Mouse (Mus musculus) intestine, embryonic 14.5 days (tissue): ENCODE measurements around the gene Slc25a35. TPM values are rescaled to one million over a fixed set of nuclear protein-coding genes. Genes with fewer than 3 reads are reported as not detected.
"Not testable (repeated sequence)": the region's sequence is repeated elsewhere in the genome, so short reads cannot be mapped to it uniquely, and the experiment has no call there.

ENCODE experiments used
- ATAC-seq: fragments of 200-750 bp; cut with Nextera tagmentation; replicated peaks from 2 replicates; pipeline ENCODE4 v1.8.0; 2017; ENCODE audit warnings: low read depth, moderate number of reproducible peaks, moderate TSS enrichment, moderate library complexity; ENCODE audit not compliant: low FRiP score, low TSS enrichment
- DNase-seq: peaks from one replicate; pipeline ENCODE4 v3.0.0-alpha.2; 2018; ENCODE audit warnings: low spot score
- H3K27ac ChIP-seq: fragments of 300-500 bp; sonication (generic); 2 replicates; pipeline ENCODE4 v1.5.1; 2014; ENCODE audit warnings: low read depth, mild to moderate bottlenecking, control low read depth
- H3K27me3 ChIP-seq: fragments of 300-500 bp; sonication (generic); replicated peaks from 2 replicates; pipeline ENCODE4 v1.6.1; 2014; ENCODE audit warnings: low read length, control low read depth; ENCODE audit not compliant: control insufficient read depth, insufficient read depth
- H3K36me3 ChIP-seq: fragments of 300-500 bp; sonication (generic); 2 replicates; pipeline ENCODE4 v1.6.1; 2014; ENCODE audit warnings: low read length, control low read depth; ENCODE audit not compliant: control insufficient read depth, insufficient read depth
- H3K4me1 ChIP-seq: fragments of 300-500 bp; sonication (generic); replicated peaks from 2 replicates; pipeline ENCODE4 v1.6.1; 2014; ENCODE audit warnings: low read length, control low read depth, mixed read lengths; ENCODE audit not compliant: control insufficient read depth, insufficient read depth
- H3K4me2 ChIP-seq: fragments of 300-500 bp; sonication (generic); 2 replicates; pipeline ENCODE4 v1.6.1; 2014; ENCODE audit warnings: low read length
- H3K4me3 ChIP-seq: fragments of 300-500 bp; sonication (generic); 2 replicates; pipeline ENCODE4 v1.5.1; 2014; ENCODE audit warnings: low read depth, low read length, control low read depth, mixed read lengths
- H3K9ac ChIP-seq: fragments of 300-500 bp; sonication (generic); 2 replicates; pipeline ENCODE4 v1.6.1; 2014; ENCODE audit warnings: mild to moderate bottlenecking, low read length
- H3K9me3 ChIP-seq: fragments of 300-500 bp; sonication (generic); 2 replicates; pipeline ENCODE4 v1.6.1; 2016; ENCODE audit warnings: low read length, control low read depth; ENCODE audit not compliant: control insufficient read depth
- WGBS: fragments of 180-500 bp; shearing (Covaris S2); extraction: QIAGEN DNeasy Blood & Tissue Kit; methylation state at CpG from one replicate; pipeline ENCODE4 v1.1.7; 2014; 5-methylcytosine and 5-hydroxymethylcytosine counted together
- polyA plus RNA-seq: library from polyadenylated mRNA; unstranded; fragments of >200 nt; fragmentation: Nextera tagmentation; extraction: Ambion mirVana; gene quantifications from 2 replicates; pipeline ENCODE4 v1.2.1, GENCODE M21; 2014

Slc25a35 gene
- 3.0 and 3.2 TPM in 2 replicates for polyA plus RNA-seq

DNA sequence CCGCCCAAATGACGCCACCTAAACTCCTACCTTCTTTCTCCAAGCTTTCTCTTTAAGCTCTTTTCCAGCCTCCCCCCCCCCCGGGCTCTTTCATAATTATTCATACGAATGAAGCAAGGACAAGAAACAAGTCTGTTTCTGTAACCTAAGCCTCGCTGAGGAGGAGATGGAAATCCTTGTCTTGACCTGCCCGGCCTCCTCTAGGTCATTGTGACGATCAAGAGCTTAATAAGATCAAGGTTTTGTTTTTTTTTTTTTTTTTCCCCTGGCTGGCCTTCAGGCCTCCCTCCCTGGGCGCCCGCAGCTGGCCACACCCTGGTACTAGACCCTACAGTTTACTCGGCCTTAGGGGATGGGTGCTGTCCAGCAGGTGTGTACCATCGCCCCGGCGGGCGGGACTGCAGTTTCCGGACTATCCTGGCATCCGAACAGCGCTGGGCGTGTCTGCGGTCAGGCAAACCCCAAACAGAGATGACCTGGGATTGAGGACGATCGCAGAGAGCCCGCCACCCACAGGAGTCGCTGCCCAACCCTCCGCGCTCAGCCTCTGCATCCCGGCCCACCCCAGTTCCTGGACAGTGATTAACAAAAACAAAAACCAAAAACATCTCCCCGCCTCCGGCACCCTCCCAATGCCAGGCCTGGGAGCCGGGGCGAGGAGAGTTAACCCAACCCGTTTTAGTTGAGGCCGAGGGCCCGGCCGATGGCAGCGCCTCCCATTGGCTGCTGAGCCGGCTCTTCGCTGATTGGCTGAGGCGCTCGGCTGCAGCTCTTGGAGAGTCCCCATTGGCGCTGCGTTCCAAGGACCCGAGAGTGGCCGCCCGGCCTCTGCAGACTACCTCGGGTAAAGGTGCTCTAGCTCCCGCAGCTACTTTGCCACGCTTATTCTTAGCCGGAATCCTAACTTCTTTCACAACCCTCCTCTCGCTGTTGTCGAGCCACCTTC lies at the start of gene Slc25a35:
TSS of gene Slc25a35 (plus strand) at position 795 of the 946 bp plus-strand sequence.
- H3K27ac ChIP-seq: no peak within 1 kb of the TSS
- WGBS: under 1% methylated on average over 50 of the region's 50 CpGs

DNA sequence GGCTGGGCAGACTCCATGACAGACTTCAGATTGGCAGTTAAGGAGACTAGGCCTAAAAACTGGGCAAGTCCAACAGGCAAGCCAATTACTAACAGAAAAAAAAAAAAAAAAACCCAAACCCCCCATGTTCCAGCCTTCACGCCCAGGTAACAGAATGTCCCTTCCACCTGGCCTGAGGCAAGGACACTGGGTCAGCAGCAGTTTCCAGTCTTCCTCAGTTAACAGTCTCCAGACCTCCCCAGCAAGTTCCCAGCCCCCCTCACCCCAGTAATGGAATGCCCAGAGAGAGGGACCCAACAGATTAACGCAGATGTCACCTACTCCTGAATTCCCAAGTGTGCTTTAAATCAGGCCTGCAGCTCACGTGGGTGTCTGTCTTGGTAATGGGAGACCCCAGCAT lies 44.7 kb upstream of the Slc25a35 start:
- Histone ChIP-seq H3K27me3 (no peaks in the 10 kb centered on the region), H3K9me3 (no peaks in the 10 kb centered on the region), H3K4me2 (no peak overlapping the region), H3K27ac (no peak overlapping the region), H3K9ac (no peak overlapping the region), H3K36me3 (no peaks in the 10 kb centered on the region), H3K4me1 (no peaks in the 10 kb centered on the region), H3K4me3 (no peak overlapping the region)
- no peak for ATAC-seq
- 51% methylated on average over 3 of the region's 3 CpGs for WGBS
- no peak for DNase-seq

More for the DNA sequence above, at the start of gene Slc25a35:
- peak within 1 kb of the TSS; percentile 48 for H3K4me3 ChIP-seq
- H3K36me3 ChIP-seq: no peaks in the 10 kb centered on the region
- peak; percentile 94 for ATAC-seq
- peaks cover 4% of the 10 kb centered on the region; the same call in 1 of the 2 replicates for H3K4me1 ChIP-seq
- DNase-seq: peak; percentile 88
- H3K9ac ChIP-seq: peak within 1 kb of the TSS; percentile 41
- peak within 1 kb of the TSS; percentile 93 for H3K4me2 ChIP-seq
- H3K9me3 ChIP-seq: no peaks in the 10 kb centered on the region
- H3K27me3 ChIP-seq: no peaks in the 10 kb centered on the region

DNA sequence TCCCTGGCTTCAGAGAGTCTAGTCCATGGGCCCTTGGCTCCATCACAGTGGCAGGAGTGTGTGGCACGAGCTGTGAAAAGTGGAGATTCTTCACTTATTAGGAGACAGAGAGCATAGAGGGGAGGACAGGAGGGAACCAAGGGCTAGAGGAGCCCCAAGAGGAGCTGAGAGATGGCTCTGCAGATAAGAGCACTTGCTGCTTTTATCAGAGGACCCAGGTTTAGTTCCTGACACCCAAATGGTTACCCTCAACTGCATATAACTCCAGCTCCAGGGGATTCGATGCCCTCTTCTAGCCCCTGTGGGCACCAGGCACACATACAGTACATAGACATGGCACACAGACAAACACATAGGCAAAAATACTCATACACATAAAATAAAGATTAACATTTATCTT lies 43.2 kb upstream of the Slc25a35 start:
- H3K9ac ChIP-seq: no peak overlapping the region
- DNase-seq: no peak
- no peaks in the 10 kb centered on the region; the same call in 1 of the 2 replicates for H3K4me1 ChIP-seq
- no peak overlapping the region for H3K27ac ChIP-seq
- H3K36me3 ChIP-seq: no peaks in the 10 kb centered on the region
- no peak overlapping the region for H3K4me2 ChIP-seq
- H3K4me3 ChIP-seq: no peak overlapping the region
- H3K9me3 ChIP-seq: no peaks in the 10 kb centered on the region
- no peak for ATAC-seq
- 72% methylated on average over 2 of the region's 2 CpGs for WGBS
- H3K27me3 ChIP-seq: no peaks in the 10 kb centered on the region

GRCm38 (mm10) chr11:68926981-68927380 lies 41.0 kb upstream of the Slc25a35 start, which contains the start of gene Odf4:
Odf4 (minus strand) TSS chr11:68927081.
- Histone ChIP-seq H3K4me1 (no peaks in the 10 kb centered on the region; the same call in 1 of the 2 replicates), H3K4me3 (no peak within 1 kb of the TSS), H3K9ac (no peak within 1 kb of the TSS), H3K27me3 (no peaks in the 10 kb centered on the region), H3K4me2 (no peak within 1 kb of the TSS), H3K36me3 (no peaks in the 10 kb centered on the region), H3K27ac (no peak within 1 kb of the TSS), H3K9me3 (no peaks in the 10 kb centered on the region)
- ATAC-seq: no peak
- DNase-seq: no peak
- 82% methylated on average over 3 of the region's 3 CpGs for WGBS

GRCm38 (mm10) chr11:68929947-68930346 lies 38.0 kb upstream of the Slc25a35 start:
- no peak for ATAC-seq
- Histone ChIP-seq H3K36me3 (no peaks in the 10 kb centered on the region), H3K27ac (no peak overlapping the region), H3K9me3 (no peaks in the 10 kb centered on the region), H3K27me3 (no peaks in the 10 kb centered on the region), H3K4me2 (0 out of 2 replicates have a peak overlapping the region, but pooled peaks have one; percentile 3), H3K9ac (no peak overlapping the region), H3K4me3 (no peak overlapping the region), H3K4me1 (no peaks in the 10 kb centered on the region; the same call in 1 of the 2 replicates)
- no peak for DNase-seq
- 16% methylated on average over 6 of the region's 6 CpGs for whole genome bisulfite sequencing

DNA sequence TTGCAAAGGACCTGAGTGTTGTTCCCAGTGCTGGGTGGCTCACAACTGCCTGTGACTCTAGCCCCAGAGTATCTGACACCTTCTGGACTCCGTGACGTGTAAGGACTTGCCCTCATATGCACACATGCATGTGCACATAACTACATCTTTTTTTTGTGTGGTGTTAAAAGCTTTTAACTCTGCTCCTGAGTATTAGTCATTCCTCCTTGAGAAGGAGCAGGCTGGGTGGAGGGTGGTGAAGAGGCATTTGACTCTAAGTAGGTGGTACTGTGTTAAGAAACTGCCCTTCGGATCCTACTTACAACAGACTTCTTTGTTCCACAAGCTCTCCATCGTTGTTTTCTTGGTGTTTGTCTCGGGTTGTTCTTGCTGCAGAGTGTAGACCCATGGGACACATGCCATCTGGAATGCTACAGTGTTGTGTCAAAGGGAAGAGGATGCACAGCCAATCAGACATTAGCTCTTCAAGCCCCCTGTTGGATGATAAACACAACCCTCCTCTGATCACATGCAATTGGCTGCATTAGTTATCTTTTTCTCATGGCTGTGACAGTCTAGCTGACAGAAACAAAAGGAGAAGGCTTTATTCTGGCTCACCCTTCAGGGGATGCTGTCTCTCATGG lies 33.9 kb upstream of the Slc25a35 start:
- Histone ChIP-seq H3K4me1 (no peaks in the 10 kb centered on the region; the same call in 1 of the 2 replicates), H3K27me3 (no peaks in the 10 kb centered on the region), H3K9me3 (no peaks in the 10 kb centered on the region), H3K36me3 (no peaks in the 10 kb centered on the region), H3K4me2 (no peak overlapping the region), H3K9ac (no peak overlapping the region), H3K27ac (no peak overlapping the region), H3K4me3 (no peak overlapping the region)
- 70% methylated on average over 5 of the region's 5 CpGs for WGBS
- DNase-seq: no peak
- ATAC-seq: no peak

- H3K4me3 ChIP-seq, H3K9ac ChIP-seq, H3K27ac ChIP-seq, H3K36me3 ChIP-seq, H3K4me1 ChIP-seq, H3K27me3 ChIP-seq, ATAC-seq, H3K4me2 ChIP-seq, DNase-seq, H3K9me3 ChIP-seq: not testable (repeated sequence)
- WGBS: 85% methylated on average over 4 of the region's 4 CpGs
Measured at GRCm38 (mm10) chr11:68936951-68937350, 31.0 kb upstream of the Slc25a35 start.

DNA sequence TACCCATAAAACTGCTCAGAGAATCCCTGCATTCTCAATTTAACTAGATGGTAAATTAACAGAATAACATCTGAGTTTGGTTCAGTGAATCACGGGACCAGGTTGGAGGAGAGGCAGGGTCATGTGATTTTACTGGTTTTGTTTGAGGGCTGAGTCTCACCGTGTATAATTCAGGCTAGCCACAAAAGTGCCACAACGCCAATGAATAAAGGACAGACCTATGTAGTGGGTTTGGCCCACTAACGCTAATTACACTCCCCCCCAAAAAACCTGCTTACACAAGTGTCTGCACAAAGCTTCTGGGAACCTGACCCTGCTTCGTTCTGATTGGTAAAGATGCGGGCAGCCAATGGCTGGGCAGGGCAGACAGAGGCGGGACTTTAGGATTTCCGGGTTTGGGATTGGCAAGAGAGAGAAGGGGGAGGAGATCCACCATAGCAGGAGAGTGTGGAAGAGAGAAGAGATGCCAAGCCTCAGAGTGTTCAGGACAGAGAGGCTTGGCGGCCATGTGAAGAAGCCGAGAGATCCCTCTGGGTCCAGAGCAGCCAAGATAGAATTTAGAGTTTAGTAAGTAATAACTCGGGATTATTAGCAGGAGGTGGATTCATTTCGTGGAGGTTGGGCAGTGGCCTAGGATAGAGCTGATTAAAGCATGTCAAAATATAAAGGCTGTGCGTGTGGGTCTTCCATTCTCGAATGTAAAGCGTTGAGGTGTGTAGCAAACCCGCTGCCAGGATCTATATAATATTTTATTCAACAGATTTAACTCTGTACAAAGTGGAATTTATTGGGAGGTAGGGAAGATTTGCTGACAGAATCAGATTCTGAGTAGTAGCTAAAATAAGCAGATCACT lies 28.3 kb upstream of the Slc25a35 start:
- ATAC-seq (peak; percentile 97), DNase-seq (peak; percentile 90)
- 2% methylated on average over 16 of the region's 16 CpGs for WGBS
- no peaks in the 10 kb centered on the region for H3K9me3 ChIP-seq
- H3K27me3 ChIP-seq: no peaks in the 10 kb centered on the region
- no peaks in the 10 kb centered on the region for H3K36me3 ChIP-seq
- peak overlapping the region; percentile 40 for H3K4me3 ChIP-seq
- H3K9ac ChIP-seq: peak overlapping the region; percentile 47
- peak overlapping the region; percentile 65 for H3K4me2 ChIP-seq
- H3K27ac ChIP-seq: peak overlapping the region; percentile 39; the same call in 1 of the 2 replicates
- H3K4me1 ChIP-seq: peaks cover 4% of the 10 kb centered on the region; the same call in 1 of the 2 replicates
